Mouse (Mus musculus) CH12.LX (cell line): Measurements from ENCODE around the gene Ganab. TPM values are rescaled to one million over a fixed set of nuclear protein-coding genes. Genes with fewer than 3 reads are reported as not detected.
"Not testable (repeated sequence)": the region's sequence is repeated elsewhere in the genome, so short reads cannot be mapped to it uniquely, and the experiment has no call there.

ENCODE experiments used
- DNase-seq: peaks from one replicate; pipeline ENCODE4 v3.0.0-alpha.2; 2013; ENCODE audit errors: extremely low read depth
- H3K27ac ChIP-seq: 2 replicates; pipeline ENCODE4 v1.5.1; 2012; ENCODE audit warnings: low read depth, mild to moderate bottlenecking, control low read depth, moderate library complexity; ENCODE audit not compliant: insufficient read depth
- H3K27me3 ChIP-seq: replicated peaks from 2 replicates; pipeline ENCODE3; 2012; ENCODE audit warnings: inconsistent platforms
- H3K36me3 ChIP-seq, 2 experiments: replicated peaks in 1 of 2; 2 replicates each; pipeline versions ENCODE3 to v1.6.1; 2012; ENCODE audit warnings: inconsistent platforms in 1 of 2, low read length in 1 of 2, mild to moderate bottlenecking in 1 of 2, mixed read lengths in 1 of 2, moderate library complexity in 1 of 2; ENCODE audit not compliant: control insufficient read depth in 1 of 2, insufficient read depth in 1 of 2
- H3K4me1 ChIP-seq, 2 experiments: 2 replicates each; pipeline ENCODE4 v1.6.1; 2012; ENCODE audit warnings: inconsistent platforms in 1 of 2, moderate library complexity in 1 of 2; ENCODE audit not compliant: insufficient read depth in 2 of 2, control insufficient read depth in 1 of 2
- H3K4me2 ChIP-seq: 2 replicates; pipeline ENCODE4 v1.6.1; 2012; ENCODE audit warnings: low read depth, mild to moderate bottlenecking, control low read depth; ENCODE audit not compliant: poor library complexity, insufficient read depth, severe bottlenecking
- H3K4me3 ChIP-seq, 3 experiments: fragments of 150-350 bp in 1 of 3; sonication (generic) in 1 of 3; replicated peaks in 1 of 3; 2 replicates each; pipeline versions ENCODE3 to v1.5.1; 2011 to 2012; ENCODE audit warnings: low read depth in 2 of 3, low read length in 2 of 3, mild to moderate bottlenecking in 2 of 3, moderate library complexity in 2 of 3, control low read depth in 1 of 3, improper control_type of control experiment in 1 of 3, inconsistent platforms in 1 of 3, mixed read lengths in 1 of 3; ENCODE audit not compliant: poor library complexity in 1 of 3
- H3K79me2 ChIP-seq: replicated peaks from 2 replicates; pipeline ENCODE4 v1.6.1; 2012; ENCODE audit warnings: mild to moderate bottlenecking, moderate library complexity; ENCODE audit not compliant: control insufficient read depth, poor library complexity, insufficient read depth, severe bottlenecking; ENCODE audit errors: extremely low read depth
- H3K9ac ChIP-seq: 2 replicates; pipeline ENCODE4 v1.6.1; 2012; ENCODE audit warnings: low read depth, mild to moderate bottlenecking, control low read depth, moderate library complexity; ENCODE audit not compliant: insufficient read depth
- H3K9me3 ChIP-seq: replicated peaks from 2 replicates; pipeline ENCODE3; 2012; ENCODE audit warnings: low read length, inconsistent platforms, mixed read lengths
- CHD1 ChIP-seq: IDR thresholded peaks from 2 replicates; pipeline ENCODE4 v1.6.1; 2012; ENCODE audit warnings: low read depth, low read length, improper control_type of control experiment, inconsistent platforms
- CHD2 ChIP-seq: IDR thresholded peaks from 2 replicates; pipeline ENCODE4 v1.6.1; 2011; ENCODE audit warnings: low read length, improper control_type of control experiment
- ELF1 ChIP-seq: IDR thresholded peaks from 2 replicates; pipeline ENCODE4 v1.6.1; 2014; ENCODE audit warnings: low read depth, mild to moderate bottlenecking, inconsistent platforms, low read length, improper control_type of control experiment
- EP300 ChIP-seq: IDR thresholded peaks from 2 replicates; pipeline ENCODE4 v1.6.1; 2011; ENCODE audit warnings: low read length, improper control_type of control experiment
- GABPA ChIP-seq: IDR thresholded peaks from 2 replicates; pipeline ENCODE4 v1.6.1; 2012; ENCODE audit warnings: low read depth, low read length, improper control_type of control experiment, inconsistent platforms; ENCODE audit not compliant: insufficient replicate concordance
- HCFC1 ChIP-seq: IDR thresholded peaks from 2 replicates; pipeline ENCODE4 v1.6.1; 2012; ENCODE audit warnings: low read depth, mild to moderate bottlenecking, inconsistent platforms, low read length, improper control_type of control experiment
- IRF4 ChIP-seq: IDR thresholded peaks from 2 replicates; pipeline ENCODE4 v1.6.1; 2014; ENCODE audit warnings: low read depth, mild to moderate bottlenecking, inconsistent platforms, low read length, improper control_type of control experiment
- JUN ChIP-seq: IDR thresholded peaks from 2 replicates; pipeline ENCODE4 v1.6.1; 2011; ENCODE audit warnings: low read depth, mild to moderate bottlenecking, low read length, improper control_type of control experiment, moderate library complexity; ENCODE audit not compliant: insufficient read depth
- MAZ ChIP-seq: IDR thresholded peaks from 2 replicates; pipeline ENCODE4 v1.6.1; 2012; ENCODE audit warnings: low read depth, mild to moderate bottlenecking, inconsistent platforms, low read length, improper control_type of control experiment, moderate library complexity
- MXI1 ChIP-seq: IDR thresholded peaks from 2 replicates; pipeline ENCODE4 v1.6.1; 2011; ENCODE audit warnings: mild to moderate bottlenecking, low read depth, low read length, improper control_type of control experiment
- NELFE ChIP-seq: IDR thresholded peaks from 2 replicates; pipeline ENCODE4 v1.6.1; 2011; ENCODE audit warnings: low read depth, low read length, improper control_type of control experiment
- PAX5 ChIP-seq: IDR thresholded peaks from 2 replicates; pipeline ENCODE4 v1.6.1; 2012; ENCODE audit warnings: low read length, inconsistent platforms, mixed read lengths
- SIN3A ChIP-seq: IDR thresholded peaks from 2 replicates; pipeline ENCODE4 v1.6.1; 2012; ENCODE audit warnings: low read length, improper control_type of control experiment, inconsistent platforms
- TBP ChIP-seq: conservative IDR thresholded peaks from 2 replicates; pipeline ENCODE4 v1.6.1; 2011; ENCODE audit warnings: low read depth, low read length, improper control_type of control experiment
- TCF12 ChIP-seq: IDR thresholded peaks from 2 replicates; pipeline ENCODE4 v1.6.1; 2014; ENCODE audit warnings: low read depth, mild to moderate bottlenecking, inconsistent platforms, low read length, improper control_type of control experiment
- ZKSCAN1 ChIP-seq: IDR thresholded peaks from 2 replicates; pipeline ENCODE4 v1.6.1; 2012; ENCODE audit warnings: low read depth, inconsistent platforms, low read length, improper control_type of control experiment, borderline replicate concordance
- ZNF384 ChIP-seq: IDR thresholded peaks from 2 replicates; pipeline ENCODE4 v1.6.1; 2012; ENCODE audit warnings: low read depth, low read length, improper control_type of control experiment, inconsistent platforms
- dilution Hi-C: fragments of 300-500 bp; cut with MboI; formaldehyde crosslinking; loops from 2 replicates; pipeline ENCODE4 v1.14.3; 2020; ENCODE audit warnings: low sequenced_read_pairs; ENCODE audit not compliant: extremely low pct_unique_long_range_greater_than_20kb, extremely low pct_ligation_motif_present
- in situ Hi-C: fragments of 300-500 bp; cut with MboI; formaldehyde crosslinking; loops from 3 replicates; pipeline ENCODE4 v1.14.3; 2019; ENCODE audit warnings: low sequenced_read_pairs, low pct_ligation_motif_present, low pct_unique_long_range_greater_than_20kb, mixed read lengths
- polyA plus RNA-seq: library from polyadenylated mRNA; unstranded; fragments of >175 nt; gene quantifications from 2 replicates; pipeline ENCODE4 v1.2.1, GENCODE M21; 2012; ENCODE audit warnings: low read depth; ENCODE audit not compliant: insufficient read length
- total RNA-seq, 2 experiments: library from RNA; depleted of rRNA; stranded (reverse); fragments of 300-350 nt in 1 of 2; fragments of >200 nt in 1 of 2; gene quantifications; 2 replicates each; pipeline ENCODE4 v1.2.3; 2012 to 2014

Gene Ganab
- total and polyA plus RNA-seq, 3 experiments = 97.0 to 169 (median 143) TPM

DNA sequence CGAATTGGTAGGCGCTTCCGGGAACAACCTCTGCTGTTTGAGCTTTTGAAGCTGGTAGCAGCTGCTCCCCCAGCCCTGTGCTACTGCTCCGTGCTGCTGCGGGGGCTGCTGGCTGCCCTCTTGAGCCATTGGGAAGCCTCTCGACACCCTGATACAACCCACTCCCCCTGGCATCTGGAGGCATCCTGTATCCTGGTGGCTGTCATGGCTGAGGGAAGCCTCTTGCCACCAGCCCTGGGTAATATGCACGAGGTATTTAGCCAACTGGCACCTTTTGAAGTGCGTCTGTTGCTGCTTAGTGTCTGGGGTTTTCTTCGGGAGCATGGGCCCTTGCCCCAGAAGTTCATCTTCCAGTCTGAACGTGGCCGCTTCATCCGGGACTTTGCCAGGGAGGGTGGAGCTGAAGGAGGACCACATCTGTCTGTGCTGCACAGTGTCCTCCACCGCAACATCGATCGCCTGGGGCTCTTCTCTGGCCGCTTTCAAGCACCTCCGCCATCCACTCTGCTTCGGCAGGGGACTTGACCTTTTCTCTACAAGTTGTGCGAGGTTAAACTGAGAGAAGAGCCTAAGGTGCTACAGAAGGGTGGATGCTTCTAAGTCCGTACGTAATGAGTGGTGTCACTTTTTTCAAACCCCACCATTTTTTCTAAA lies 533 bp upstream of the Ganab start:
- H3K9me3 ChIP-seq = not testable (repeated sequence)
- peaks cover 27 to 68% of the 10 kb centered on the region in 2 experiments for H3K4me1 ChIP-seq
- H3K9ac ChIP-seq = peak overlapping the region; percentile 71

DNA sequence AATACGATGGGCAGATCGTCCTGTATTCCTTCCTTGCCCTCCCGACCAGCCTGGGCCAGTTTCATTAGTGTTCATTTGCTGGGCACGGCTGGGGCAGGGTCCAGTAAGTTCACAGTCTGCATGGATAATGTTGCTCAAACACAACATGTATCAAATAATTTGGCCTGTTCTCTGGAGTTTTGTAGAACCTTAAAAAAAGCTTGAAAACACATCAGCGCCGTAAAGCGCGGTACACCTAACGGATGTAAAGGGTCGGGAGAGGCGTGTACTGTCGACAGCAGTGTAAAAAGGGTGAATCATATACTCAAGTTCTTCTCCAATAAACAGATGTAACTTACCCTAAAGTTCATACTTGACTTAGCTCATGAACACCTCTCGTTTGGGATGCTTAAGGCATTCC lies 705 bp downstream of the Ganab start:
- in situ Hi-C loops = loop anchor here (5.0 kb wide), 1 partner anchor 39 kb away; no protein-coding TSS in a partner anchor

More for the DNA sequence above, 533 bp upstream of the Ganab start:
- peaks cover 22 to 38% of the 10 kb centered on the region in 2 experiments for H3K36me3 ChIP-seq
- H3K27me3 ChIP-seq, dilution Hi-C loops: not testable (repeated sequence)
- in situ Hi-C loops = loop anchor here (5.0 kb wide), 1 partner anchor 40 kb away; no protein-coding TSS in a partner anchor
- peak overlapping the region; percentile 90 for H3K4me2 ChIP-seq
- peak; percentile 35 for DNase-seq
- peak overlapping the region; percentile 44 to 82 (median 55) for H3K4me3 ChIP-seq
- TF ChIP-seq CHD2 (peak; percentile 10; the same call in 1 of the 2 replicates), ELF1 (0 out of 2 replicates have a peak, but pooled peaks have one; percentile 33), CHD1 (peak; percentile 75), NELFE (peak; percentile 3; the same call in 1 of the 2 replicates)
- H3K27ac ChIP-seq = peak overlapping the region; percentile 90
- peaks cover 73% of the 10 kb centered on the region for H3K79me2 ChIP-seq

DNA sequence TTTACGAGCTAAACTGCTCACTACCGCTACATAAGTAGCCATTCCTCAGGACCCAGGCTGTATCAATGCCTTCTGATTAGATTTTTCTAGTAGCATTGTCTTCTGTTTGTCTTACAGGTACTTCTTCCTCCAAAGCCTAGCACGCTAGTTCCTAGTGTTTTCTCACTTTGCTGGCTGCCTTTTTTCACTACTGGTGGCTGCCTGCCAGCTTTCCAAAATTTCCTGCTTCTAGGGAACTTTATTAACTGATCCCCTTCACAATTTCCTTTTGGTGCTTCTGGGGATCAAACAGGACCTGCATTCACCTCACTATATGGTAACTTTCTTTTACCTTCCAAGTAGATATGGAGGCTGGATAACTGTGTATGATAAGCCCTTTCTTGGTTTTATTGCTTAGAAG lies 1.2 kb downstream of the Ganab start:
- peaks cover 32 to 68% of the 10 kb centered on the region in 2 experiments for H3K4me1 ChIP-seq
- TF ChIP-seq TCF12 (no peak), PAX5 (no peak), EP300 (no peak), GABPA (no peak)
- TF ChIP-seq, all 38 proteins: peak for 0
- Histone ChIP-seq H3K4me3 (peak overlapping the region; percentile 82 to 99 (median 99)), H3K9me3 (no peaks in the 10 kb centered on the region), H3K36me3 (peaks cover 33 to 52% of the 10 kb centered on the region in 2 experiments), H3K27me3 (no peaks in the 10 kb centered on the region), H3K9ac (peak overlapping the region; percentile 85), H3K27ac (no peak overlapping the region), H3K4me2 (peak overlapping the region; percentile 96), H3K79me2 (peaks cover 69% of the 10 kb centered on the region)
- in situ Hi-C loops = loop anchor here (5.0 kb wide), 1 partner anchor 38 kb away; no protein-coding TSS in a partner anchor
- no peak for DNase-seq
- dilution Hi-C loops = no loop called here

More for the DNA sequence above, 705 bp downstream of the Ganab start:
- peak overlapping the region; percentile 85 for H3K9ac ChIP-seq
- dilution Hi-C loops = no loop called here
- peak overlapping the region; percentile 29 for H3K27ac ChIP-seq
- no peaks in the 10 kb centered on the region for H3K9me3 ChIP-seq
- no peaks in the 10 kb centered on the region for H3K27me3 ChIP-seq
- peak overlapping the region; percentile 82 to 99 (median 99) for H3K4me3 ChIP-seq
- DNase-seq = peak; percentile 29
- peak overlapping the region; percentile 96; the same call in 1 of the 2 replicates for H3K4me2 ChIP-seq
- H3K4me1 ChIP-seq = peaks cover 32 to 71% of the 10 kb centered on the region in 2 experiments
- TF ChIP-seq GABPA (no peak), TBP (no peak), HCFC1 (no peak), MXI1 (no peak), JUN (no peak), ZKSCAN1 (no peak), IRF4 (no peak), ZNF384 (no peak), SIN3A (no peak), MAZ (no peak)
- peaks cover 74% of the 10 kb centered on the region for H3K79me2 ChIP-seq
- peaks cover 30 to 48% of the 10 kb centered on the region in 2 experiments for H3K36me3 ChIP-seq
